Mouse (Mus musculus) myocyte (in vitro differentiated cells): ENCODE data around the gene Pth1r.

ENCODE experiments used
- CEBPB ChIP-seq: IDR thresholded peaks from 2 replicates; pipeline ENCODE4 v1.6.1; 2011; ENCODE audit warnings: mild to moderate bottlenecking, moderate library complexity; ENCODE audit not compliant: poor library complexity, insufficient read depth, severe bottlenecking
- E2F4 ChIP-seq: IDR thresholded peaks from one replicate; pipeline ENCODE4 v1.6.1; 2011; ENCODE audit warnings: mild to moderate bottlenecking, control low read depth, moderate library complexity; ENCODE audit not compliant: insufficient read depth
- MAX ChIP-seq: IDR thresholded peaks from one replicate; pipeline ENCODE4 v1.6.1; 2011; ENCODE audit warnings: low read depth, mild to moderate bottlenecking, control low read depth
- MYOD1 ChIP-seq, 3 experiments: IDR thresholded peaks; one replicate each; pipeline ENCODE4 v1.6.1; 2011; ENCODE audit warnings: control low read depth in 2 of 3, low read depth in 2 of 3, mild to moderate bottlenecking in 2 of 3, moderate library complexity in 1 of 3; ENCODE audit not compliant: insufficient read length in 2 of 3, control insufficient read depth in 1 of 3
- MYOG ChIP-seq, 3 experiments: IDR thresholded peaks; one replicate each; pipeline ENCODE4 v1.6.1; 2011; ENCODE audit warnings: control low read depth in 2 of 3, low read depth in 2 of 3, mild to moderate bottlenecking in 2 of 3; ENCODE audit not compliant: insufficient read length in 2 of 3, control insufficient read depth in 1 of 3, insufficient read depth in 1 of 3
- POLR2A ChIP-seq: IDR thresholded peaks from one replicate; pipeline ENCODE4 v1.6.1; 2011; ENCODE audit warnings: low read depth, mild to moderate bottlenecking, control low read depth, moderate library complexity; ENCODE audit not compliant: insufficient read length
- POLR2AphosphoS2 ChIP-seq: IDR thresholded peaks from one replicate; pipeline ENCODE4 v1.6.1; 2011; ENCODE audit warnings: low read depth, control low read depth; ENCODE audit not compliant: insufficient read length
- REST ChIP-seq: IDR thresholded peaks from one replicate; pipeline ENCODE4 v1.6.1; 2011; ENCODE audit warnings: mild to moderate bottlenecking, control low read depth, moderate library complexity; ENCODE audit not compliant: insufficient read depth, insufficient read length
- SRF ChIP-seq: IDR thresholded peaks from one replicate; pipeline ENCODE4 v1.6.1; 2011; ENCODE audit warnings: low read depth; ENCODE audit not compliant: control insufficient read depth, insufficient read length
- TCF12 ChIP-seq: IDR thresholded peaks from one replicate; pipeline ENCODE4 v1.6.1; 2011; ENCODE audit warnings: mild to moderate bottlenecking, control low read depth; ENCODE audit not compliant: poor library complexity, insufficient read depth, severe bottlenecking
- TCF3 ChIP-seq: IDR thresholded peaks from one replicate; pipeline ENCODE4 v1.6.1; 2011; ENCODE audit warnings: low read depth, control low read depth; ENCODE audit not compliant: insufficient read length
- USF1 ChIP-seq: IDR thresholded peaks from one replicate; pipeline ENCODE4 v1.6.1; 2011; ENCODE audit warnings: low read depth, mild to moderate bottlenecking, control low read depth, moderate library complexity

DNA sequence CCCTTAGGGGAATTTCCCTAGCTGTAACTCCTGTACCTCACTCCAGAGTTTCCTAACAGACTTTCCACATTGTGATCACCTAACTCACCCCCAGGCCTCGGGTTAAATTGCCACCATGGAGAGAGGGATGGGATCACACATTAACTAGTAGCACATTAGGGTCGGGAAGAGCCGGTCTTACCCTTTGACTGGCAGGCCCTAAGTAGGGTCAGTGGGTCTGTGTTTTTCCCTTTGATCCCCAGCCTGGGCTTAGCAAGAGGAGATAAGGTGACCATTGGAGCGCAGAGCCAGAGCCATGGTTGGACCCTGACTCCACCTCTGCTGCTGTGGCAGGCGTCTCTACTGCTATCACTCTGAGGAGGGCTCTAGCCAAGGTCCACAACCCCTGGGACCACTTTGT is 1.2 kb downstream of the Pth1r start:
- TF ChIP-seq MAX (no peak), E2F4 (no peak), POLR2A (no peak), TCF12 (no peak), USF1 (no peak), MYOD1 (IDR thresholded peaks at IDR 0.05; ENCODE audit: control insufficient read depth in 1 of 3, insufficient read length in 2 of 3, low read depth in 2 of 3) (no peak), SRF (no peak), POLR2AphosphoS2 (no peak), MYOG (IDR thresholded peaks at IDR 0.05; ENCODE audit: control insufficient read depth in 1 of 3, insufficient read depth in 1 of 3, insufficient read length in 2 of 3, low read depth in 2 of 3) (no peak), CEBPB (no peak), TCF3 (no peak), REST (no peak)
